Mouse (Mus musculus) liver, postnatal 0 days (tissue): Measurements from ENCODE around the gene Mgst3. TPM values are rescaled to one million over a fixed set of nuclear protein-coding genes. Genes with fewer than 3 reads are reported as not detected.

Experiments used
- ATAC-seq: fragments of 200-750 bp; cut with Nextera tagmentation; 2 replicates; pipeline ENCODE4 v1.8.0; 2017; ENCODE audit warnings: mild to moderate bottlenecking, moderate library complexity
- DNase-seq: peaks from one replicate; pipeline ENCODE4 v3.0.0-alpha.2; 2016
- H3K27ac ChIP-seq: fragments of 300-500 bp; sonication (generic); 2 replicates; pipeline ENCODE4 v1.5.1; 2014; ENCODE audit warnings: antibody characterized with exemption, moderate library complexity, mild to moderate bottlenecking, low read depth
- H3K27me3 ChIP-seq: fragments of 300-500 bp; sonication (generic); 2 replicates; pipeline ENCODE4 v1.6.1; 2014; ENCODE audit warnings: low read length, control low read depth, mixed read lengths; ENCODE audit not compliant: insufficient read depth
- H3K36me3 ChIP-seq: fragments of 300-500 bp; sonication (generic); replicated peaks from 2 replicates; pipeline ENCODE4 v1.6.1; 2014; ENCODE audit warnings: mild to moderate bottlenecking, control low read depth, low read length, moderate library complexity, mixed read lengths; ENCODE audit not compliant: insufficient read depth
- H3K4me1 ChIP-seq: fragments of 300-500 bp; sonication (generic); 2 replicates; pipeline ENCODE4 v1.6.1; 2014; ENCODE audit warnings: antibody characterized with exemption, mild to moderate bottlenecking, control low read depth; ENCODE audit not compliant: insufficient read depth
- H3K4me2 ChIP-seq: fragments of 300-500 bp; sonication (generic); 2 replicates; pipeline ENCODE4 v1.6.1; 2014; ENCODE audit warnings: low read depth, mild to moderate bottlenecking, low read length, moderate library complexity, mixed read lengths
- H3K4me3 ChIP-seq: fragments of 300-500 bp; sonication (generic); 2 replicates; pipeline ENCODE4 v1.5.1; 2014; ENCODE audit warnings: low read depth, low read length
- H3K9ac ChIP-seq: fragments of 300-500 bp; sonication (generic); replicated peaks from 2 replicates; pipeline ENCODE4 v1.6.1; 2014; ENCODE audit warnings: mild to moderate bottlenecking, moderate library complexity
- H3K9me3 ChIP-seq: fragments of 300-500 bp; sonication (generic); 2 replicates; pipeline ENCODE4 v1.6.1; 2016; ENCODE audit warnings: mild to moderate bottlenecking, control low read depth, low read length, mixed read lengths
- CTCF ChIP-seq: sonication (generic); IDR thresholded peaks from 2 replicates; pipeline ENCODE4 v1.5.1; 2016; ENCODE audit warnings: antibody characterized with exemption, low read depth
- EP300 ChIP-seq: IDR thresholded peaks from 2 replicates; pipeline ENCODE4 v1.6.1; 2016; ENCODE audit warnings: antibody characterized with exemption, low read depth, mild to moderate bottlenecking
- WGBS: fragments of 180-500 bp; shearing (Covaris S2); extraction: QIAGEN DNeasy Blood & Tissue Kit; methylation state at CpG from one replicate; pipeline ENCODE4 v1.1.7; 2014; ENCODE audit not compliant: insufficient replicate concordance; 5-methylcytosine and 5-hydroxymethylcytosine counted together
- polyA plus RNA-seq: library from polyadenylated mRNA; unstranded; fragments of >200 nt; fragmentation: Nextera tagmentation; extraction: Ambion mirVana; gene quantifications from 2 replicates; pipeline ENCODE4 v1.2.1, GENCODE M21; 2015

Mgst3 gene
- polyA plus RNA-seq, 1 experiment from 2014 or later: 163 TPM

DNA sequence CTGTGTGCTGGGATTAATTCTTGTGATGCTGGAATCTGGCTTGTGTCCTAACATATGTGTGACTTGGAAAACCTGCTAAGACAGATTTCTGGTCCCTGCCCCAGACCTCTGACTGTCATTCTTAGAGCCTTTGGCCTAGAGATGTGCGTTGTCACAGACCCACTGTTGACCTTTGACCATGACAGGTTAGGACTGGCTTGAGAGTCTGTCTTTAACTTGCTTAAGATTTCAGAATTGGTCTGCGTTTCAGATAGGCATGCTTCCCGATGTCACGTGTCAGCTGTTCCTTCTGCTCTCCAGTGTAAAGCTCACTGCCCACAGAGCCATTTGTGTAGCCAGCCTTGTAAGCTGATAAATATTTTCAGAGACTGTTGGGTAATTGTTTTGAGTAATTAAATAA is 30.8 kb downstream of the Mgst3 start:
- Histone ChIP-seq H3K9me3 (no peaks in the 10 kb centered on the region), H3K4me2 (no peak overlapping the region), H3K9ac (no peak overlapping the region), H3K27me3 (no peaks in the 10 kb centered on the region), H3K4me1 (no peaks in the 10 kb centered on the region), H3K27ac (no peak overlapping the region), H3K36me3 (peaks cover 76% of the 10 kb centered on the region), H3K4me3 (no peak overlapping the region)
- ATAC-seq: no peak
- TF ChIP-seq CTCF (no peak), EP300 (no peak)
- no peak for DNase-seq
- WGBS: 86% methylated on average over 4 of the region's 4 CpGs

DNA sequence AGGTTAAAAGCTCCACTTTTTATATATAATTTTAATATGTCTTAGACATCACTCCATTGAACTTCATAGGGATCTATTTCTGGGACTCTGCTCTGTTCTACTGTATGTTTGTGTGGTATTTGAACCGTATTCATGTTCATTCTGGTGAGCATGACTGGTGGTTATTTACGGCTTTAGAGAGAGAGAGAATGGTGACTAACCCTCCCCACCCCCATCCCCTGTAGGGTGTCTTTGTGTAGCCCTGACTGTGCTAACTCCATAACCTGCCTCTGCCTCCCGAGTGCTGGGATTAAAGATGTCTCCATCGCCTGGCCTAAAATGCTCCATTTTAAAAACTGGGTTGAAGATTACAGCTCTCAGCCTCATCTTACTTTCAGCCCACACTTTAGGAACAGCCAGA is 33.4 kb downstream of the Mgst3 start:
- WGBS: 89% methylated on average over 4 of the region's 4 CpGs
- H3K4me3 ChIP-seq: no peak overlapping the region
- no peaks in the 10 kb centered on the region for H3K9me3 ChIP-seq
- H3K27me3 ChIP-seq: no peaks in the 10 kb centered on the region
- H3K36me3 ChIP-seq: peaks cover 77% of the 10 kb centered on the region
- ATAC-seq (no peak), DNase-seq (no peak)
- no peak overlapping the region for H3K9ac ChIP-seq
- no peak overlapping the region for H3K27ac ChIP-seq
- H3K4me2 ChIP-seq: no peak overlapping the region
- H3K4me1 ChIP-seq: no peaks in the 10 kb centered on the region
- TF ChIP-seq EP300 (no peak), CTCF (no peak)

DNA sequence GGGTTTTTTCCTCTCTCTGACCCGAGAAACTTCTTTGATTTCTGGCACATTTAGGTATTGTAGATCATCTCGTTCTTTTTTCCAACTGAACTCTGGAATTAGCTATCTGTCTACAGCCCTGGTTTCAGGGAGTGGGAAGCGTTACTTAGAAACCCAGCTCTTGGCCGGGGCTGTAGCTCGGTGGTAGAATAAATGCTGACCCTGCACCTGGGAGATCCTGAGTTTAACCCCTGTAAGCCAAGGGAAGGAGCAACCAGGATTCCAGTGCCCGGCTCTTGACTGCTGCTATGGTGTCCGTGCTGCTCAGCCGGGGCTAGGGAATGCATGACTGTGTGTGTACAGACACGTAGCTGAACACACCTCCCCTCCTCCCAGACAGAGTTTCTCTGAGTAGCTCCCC is 34.9 kb downstream of the Mgst3 start:
- TF ChIP-seq CTCF: no peak
- no peak for TF ChIP-seq EP300
- peaks cover 76% of the 10 kb centered on the region for H3K36me3 ChIP-seq
- DNase-seq (no peak), ATAC-seq (no peak)
- WGBS: 85% methylated on average over 9 of the region's 9 CpGs
- no peaks in the 10 kb centered on the region for H3K27me3 ChIP-seq
- H3K9ac ChIP-seq: no peak overlapping the region
- no peak overlapping the region for H3K4me2 ChIP-seq
- no peaks in the 10 kb centered on the region for H3K4me1 ChIP-seq
- no peak overlapping the region for H3K4me3 ChIP-seq
- H3K27ac ChIP-seq: no peak overlapping the region
- H3K9me3 ChIP-seq: no peaks in the 10 kb centered on the region

DNA sequence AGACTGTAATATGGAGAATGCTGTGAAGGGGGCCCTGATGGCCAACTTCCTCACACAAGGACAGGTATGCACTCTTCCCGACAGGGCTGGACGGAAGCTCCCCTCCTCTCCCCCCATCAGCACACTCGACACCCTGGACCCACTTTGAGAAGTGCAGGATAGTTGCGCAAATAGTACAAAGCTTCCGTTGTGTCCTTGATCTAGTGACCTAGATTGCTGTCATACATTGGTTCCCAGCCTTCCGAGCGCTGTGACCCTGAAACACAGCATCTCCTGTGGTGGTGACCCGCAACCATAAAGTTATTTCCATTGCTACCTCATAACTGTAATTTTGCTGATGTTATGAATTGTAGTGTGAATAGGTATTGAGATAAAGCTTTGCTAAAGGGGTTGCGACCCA is 36.3 kb downstream of the Mgst3 start:
- peak; percentile 30; the same call in 1 of the 2 replicates for ATAC-seq
- no peak for DNase-seq
- H3K36me3 ChIP-seq: peaks cover 65% of the 10 kb centered on the region
- no peaks in the 10 kb centered on the region for H3K27me3 ChIP-seq
- H3K4me3 ChIP-seq: no peak overlapping the region
- no peak overlapping the region for H3K27ac ChIP-seq
- no peaks in the 10 kb centered on the region for H3K9me3 ChIP-seq
- no peak overlapping the region for H3K9ac ChIP-seq
- no peaks in the 10 kb centered on the region for H3K4me1 ChIP-seq
- no peak for TF ChIP-seq EP300
- no peak for TF ChIP-seq CTCF
- 72% methylated on average over 9 of the region's 9 CpGs for WGBS
- H3K4me2 ChIP-seq: no peak overlapping the region

DNA sequence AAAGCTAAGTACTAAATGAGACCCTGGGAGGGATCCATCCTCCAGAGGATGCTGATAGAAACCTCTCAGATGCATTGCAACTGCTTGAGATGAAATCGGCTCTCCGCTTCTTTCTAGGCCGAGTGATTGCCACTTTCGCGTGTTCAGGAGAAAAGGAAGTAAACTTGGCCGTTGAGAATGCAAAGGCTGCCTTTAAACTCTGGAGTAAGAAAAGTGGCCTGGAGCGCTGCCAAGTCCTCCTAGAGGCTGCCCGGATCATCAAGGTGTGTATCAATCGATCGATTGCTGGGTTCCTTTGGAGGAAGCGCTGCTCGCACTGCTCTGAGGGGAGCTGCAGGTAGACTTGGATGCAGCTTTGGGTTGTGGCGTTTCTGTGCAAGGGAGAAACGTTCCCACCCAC is 41.2 kb downstream of the Mgst3 start:
- Histone ChIP-seq H3K4me2 (no peak overlapping the region), H3K27me3 (no peaks in the 10 kb centered on the region)
- 80% methylated on average over 14 of the region's 14 CpGs for WGBS

DNA sequence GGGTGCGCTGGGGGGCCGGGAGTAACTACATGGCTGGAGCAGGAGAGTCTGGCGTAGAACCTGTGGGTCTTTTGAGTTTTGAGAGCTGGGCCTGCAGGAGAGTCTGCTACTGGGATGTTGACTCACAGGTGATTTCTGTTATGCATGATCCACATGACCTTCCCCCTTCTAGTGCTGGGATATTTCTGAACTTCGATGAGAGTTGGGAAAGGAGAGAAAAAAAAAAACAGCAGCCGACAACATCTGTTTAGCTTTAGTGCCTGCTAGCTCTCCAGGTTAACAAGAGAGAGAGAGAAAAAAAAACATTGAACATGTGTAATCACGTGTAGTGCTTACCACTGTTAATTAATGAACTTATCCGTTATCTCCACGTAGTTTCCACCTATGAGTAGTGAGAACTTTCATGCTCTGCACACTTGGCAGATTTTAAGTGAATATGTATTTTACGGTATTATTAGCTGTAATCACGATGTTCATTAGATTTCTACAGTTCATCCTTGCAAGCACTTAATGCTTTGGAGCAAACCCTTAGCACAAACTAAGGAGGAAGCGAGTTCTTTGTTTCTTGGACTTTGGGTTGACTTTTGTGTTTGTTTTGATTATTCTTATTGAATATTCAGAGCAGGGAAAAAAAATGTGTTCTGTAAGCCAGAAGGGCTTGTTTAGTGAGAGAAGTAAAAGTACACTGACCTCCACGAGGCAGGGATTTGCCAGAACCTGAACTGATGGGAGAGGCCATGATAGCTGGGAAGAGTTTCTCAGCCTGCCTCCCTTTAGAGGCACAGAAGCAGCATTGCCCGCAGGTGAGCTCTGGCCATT is 42.8 kb downstream of the Mgst3 start:
- Histone ChIP-seq H3K4me3 (peak overlapping the region; percentile 88), H3K36me3 (peaks cover 18% of the 10 kb centered on the region), H3K9ac (peak overlapping the region; percentile 94), H3K9me3 (no peaks in the 10 kb centered on the region), H3K4me1 (peaks cover 13% of the 10 kb centered on the region), H3K27me3 (no peaks in the 10 kb centered on the region), H3K4me2 (peak overlapping the region; percentile 98), H3K27ac (peak overlapping the region; percentile 95)
- DNase-seq (no peak), ATAC-seq (peak; percentile 9; the same call in 1 of the 2 replicates)
- 21% methylated on average over 13 of the region's 13 CpGs for WGBS
- TF ChIP-seq CTCF: no peak
- no peak for TF ChIP-seq EP300

More for the DNA sequence above, 41.2 kb downstream of the Mgst3 start:
- ATAC-seq: no peak
- Histone ChIP-seq H3K36me3 (peaks cover 33% of the 10 kb centered on the region), H3K9me3 (no peaks in the 10 kb centered on the region), H3K4me1 (peaks cover 13% of the 10 kb centered on the region), H3K9ac (no peak overlapping the region), H3K27ac (no peak overlapping the region), H3K4me3 (no peak overlapping the region)
- TF ChIP-seq CTCF (no peak), EP300 (no peak)
- no peak for DNase-seq
